Mouse (Mus musculus) gastrocnemius, postnatal 36 days (tissue): ENCODE measurements around the gene Myom1. TPM values are rescaled to one million over a fixed set of nuclear protein-coding genes. Genes with fewer than 3 reads are reported as not detected.

Source experiments
- DNase-seq, 2 experiments: peaks; one replicate each; pipeline ENCODE4 v3.0.0; 2022
- intact Hi-C: fragments of 180-260 bp; cut with DNase I; formaldehyde crosslinking; loops from one replicate; pipeline ENCODE4 v1.15.1; 2025
- total RNA-seq, 2 experiments: library from RNA; stranded (reverse); gene quantifications; 2 replicates each; pipeline ENCODE4 v1.2.3; 2021

The Myom1 gene
- total RNA-seq, 2 experiments from 2014 or later, result 1,200 to 1,249 TPM

GRCm38 (mm10) chr17:71089781-71090480 lies 87.5 kb downstream of the Myom1 start:
- intact Hi-C loops, result no loop called here
- DNase-seq, result no peak

- intact Hi-C loops, result no loop called here
Observed at GRCm38 (mm10) chr17:71091024-71091423, 88.6 kb downstream of the Myom1 start.

GRCm38 (mm10) chr17:71092341-71092740 lies 89.9 kb downstream of the Myom1 start:
- no peak for DNase-seq
- intact Hi-C loops, result no loop called here

More at GRCm38 (mm10) chr17:71091024-71091423, 88.6 kb downstream of the Myom1 start:
- DNase-seq, result no peak

GRCm38 (mm10) chr17:71093793-71094192 lies 91.4 kb downstream of the Myom1 start:
- intact Hi-C loops, result no loop called here
- DNase-seq, result no peak

DNA sequence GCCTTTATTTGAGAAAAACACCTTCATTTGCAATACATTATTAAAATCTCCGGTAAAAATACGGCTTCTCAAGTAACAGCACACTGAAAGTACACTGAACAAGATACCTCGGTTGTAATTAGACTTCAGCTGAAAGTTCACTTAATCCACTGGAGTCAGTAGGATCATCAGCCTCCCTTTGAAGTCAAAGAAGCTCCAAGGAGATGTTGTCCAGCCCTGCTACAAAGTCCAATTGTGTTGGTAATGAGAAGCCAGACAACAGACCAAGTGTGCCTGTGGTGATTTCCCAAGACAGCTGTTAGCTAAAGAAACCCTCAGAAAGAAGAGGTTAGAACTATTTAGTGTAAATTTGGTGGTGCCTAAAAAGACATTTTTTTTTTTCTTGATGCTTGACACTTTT lies 92.0 kb downstream of the Myom1 start:
- intact Hi-C loops, result no loop called here
- DNase-seq, result no peak

- no peak for DNase-seq
- intact Hi-C loops, result no loop called here
Observed at GRCm38 (mm10) chr17:71096557-71097208, 94.2 kb downstream of the Myom1 start.

DNA sequence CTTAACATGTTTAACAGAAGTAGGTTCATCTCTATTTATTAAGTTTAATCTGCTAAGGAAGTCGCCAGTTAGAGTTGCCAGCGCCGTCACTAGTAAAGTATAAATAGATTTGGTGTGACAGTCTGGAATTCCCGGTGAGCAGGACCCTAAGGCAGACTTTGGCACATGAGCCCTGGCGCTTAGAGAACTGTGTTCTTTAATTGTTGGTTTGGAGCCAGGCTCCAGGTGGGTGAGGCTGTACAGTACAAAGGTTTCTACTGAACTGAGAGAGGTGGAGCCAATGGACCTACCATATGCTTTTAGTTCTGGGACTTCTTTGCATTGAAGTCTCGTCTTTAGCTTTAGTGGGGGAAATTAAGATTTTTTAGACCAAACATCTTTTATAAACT lies 94.8 kb downstream of the Myom1 start:
- intact Hi-C loops, result no loop called here
- no peak for DNase-seq

GRCm38 (mm10) chr17:71098606-71099005 lies 96.2 kb downstream of the Myom1 start:
- DNase-seq, result no peak
- intact Hi-C loops, result no loop called here

- intact Hi-C loops, result no loop called here
- DNase-seq, result no peak
Observed at GRCm38 (mm10) chr17:71102571-71103551, 100.4 kb downstream of the Myom1 start.

DNA sequence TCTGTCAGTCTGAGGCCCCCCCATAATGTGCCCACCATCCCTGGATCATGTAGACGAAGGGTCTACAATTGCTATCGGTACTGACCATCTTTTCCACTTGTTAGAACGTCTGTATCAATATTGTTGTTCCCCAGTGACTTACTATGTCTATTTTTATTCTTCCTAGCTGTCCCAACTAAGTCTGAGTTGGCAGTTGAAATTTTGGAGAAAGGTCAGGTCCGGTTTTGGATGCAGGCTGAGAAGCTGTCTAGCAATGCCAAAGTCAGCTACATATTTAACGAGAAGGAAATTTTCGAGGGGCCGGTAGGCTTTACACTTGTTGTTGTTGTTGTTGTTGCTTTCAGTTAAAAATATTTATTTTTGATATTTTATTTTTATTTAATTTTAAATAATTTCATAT lies 102.9 kb downstream of the Myom1 start:
- intact Hi-C loops, result no loop called here
- no peak for DNase-seq

DNA sequence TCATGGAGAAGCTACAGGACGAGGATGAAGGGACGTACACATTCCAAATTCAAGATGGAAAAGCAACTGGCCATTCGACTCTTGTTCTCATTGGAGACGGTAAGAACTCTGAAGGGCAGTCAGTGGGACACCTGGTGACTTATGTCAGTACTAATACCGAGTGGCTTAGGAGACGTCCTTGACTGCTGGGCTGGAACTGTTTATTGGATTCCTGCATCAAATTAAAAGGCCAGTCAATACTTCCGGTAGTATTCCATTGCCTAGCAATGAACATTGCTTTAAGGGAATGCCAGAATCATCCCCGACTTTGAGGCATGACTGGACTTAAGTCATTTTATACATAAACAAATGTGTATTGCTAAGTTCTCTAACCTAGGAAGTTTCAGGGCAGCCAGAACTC lies 103.8 kb downstream of the Myom1 start:
- intact Hi-C loops, result no loop called here
- DNase-seq, result no peak

DNA sequence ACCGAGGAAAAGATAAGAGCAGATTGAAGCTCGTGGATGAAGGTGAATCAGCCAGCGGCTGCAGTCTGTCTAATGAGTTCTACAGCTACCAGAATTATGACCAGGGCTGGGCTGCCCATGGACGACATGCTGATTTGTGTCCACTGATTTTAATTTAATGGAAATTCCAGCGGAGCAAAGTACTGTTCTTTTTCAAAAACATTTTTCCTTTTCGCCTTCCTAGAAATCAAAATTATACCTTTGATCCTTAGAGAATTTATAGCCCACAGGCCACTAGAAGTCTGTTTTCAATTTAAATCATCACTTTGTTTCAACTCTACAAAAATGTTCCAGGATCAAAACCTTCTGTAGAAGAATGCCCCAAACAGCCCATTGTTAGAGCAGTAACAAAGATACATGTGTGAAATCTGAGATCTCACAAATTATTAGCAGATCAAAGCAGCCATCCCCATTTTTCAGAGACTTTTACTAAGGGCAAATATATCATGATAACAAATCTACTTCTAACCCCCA lies 108.4 kb downstream of the Myom1 start:
- no peak for DNase-seq
- intact Hi-C loops, result no loop called here

DNA sequence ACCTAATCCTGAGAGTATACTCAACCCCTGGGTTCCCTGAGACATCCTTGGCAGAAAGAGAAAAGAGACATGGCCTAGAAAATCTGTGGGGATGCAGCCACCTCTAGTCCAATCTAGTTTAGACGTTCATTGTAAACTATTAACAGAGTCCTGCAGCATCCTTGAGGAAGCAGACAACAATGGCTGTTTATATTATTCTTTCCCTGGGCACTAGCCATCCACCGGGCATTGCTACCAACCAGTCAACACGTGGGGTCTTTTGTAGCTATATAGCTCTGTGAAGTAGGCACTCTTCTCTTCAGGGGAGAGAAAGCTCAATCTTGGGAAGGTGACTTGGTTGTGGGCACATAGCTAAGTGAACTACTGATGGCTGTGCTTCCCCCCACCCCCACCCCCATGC lies 110.3 kb downstream of the Myom1 start:
- intact Hi-C loops, result no loop called here
- DNase-seq, result no peak

DNA sequence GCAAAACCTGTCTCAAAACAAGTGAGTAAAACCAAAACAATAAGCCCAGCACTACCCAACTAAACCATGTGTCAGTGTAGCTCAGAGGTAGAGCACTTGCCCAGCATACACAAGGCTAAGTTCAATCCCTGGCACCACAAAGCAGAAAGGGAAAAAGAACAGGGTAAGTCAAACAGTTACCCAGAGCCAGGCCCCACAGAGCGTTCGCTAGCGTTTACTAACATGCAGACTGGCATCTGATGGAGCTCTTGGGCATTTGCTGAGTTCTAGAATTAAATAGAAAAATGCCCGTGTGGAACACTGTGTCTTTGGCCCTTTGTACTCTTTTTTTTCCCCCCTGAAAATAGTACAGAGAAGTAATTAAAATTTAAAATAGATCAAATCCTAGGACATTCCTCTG lies 111.8 kb downstream of the Myom1 start:
- no peak for DNase-seq

GRCm38 (mm10) chr17:71117956-71118355 lies 115.5 kb downstream of the Myom1 start:
- DNase-seq, result no peak
- intact Hi-C loops, result no loop called here

More for the DNA sequence above, 111.8 kb downstream of the Myom1 start:
- intact Hi-C loops, result no loop called here

GRCm38 (mm10) chr17:71118607-71119006 lies 116.2 kb downstream of the Myom1 start:
- no peak for DNase-seq
- intact Hi-C loops, result no loop called here

DNA sequence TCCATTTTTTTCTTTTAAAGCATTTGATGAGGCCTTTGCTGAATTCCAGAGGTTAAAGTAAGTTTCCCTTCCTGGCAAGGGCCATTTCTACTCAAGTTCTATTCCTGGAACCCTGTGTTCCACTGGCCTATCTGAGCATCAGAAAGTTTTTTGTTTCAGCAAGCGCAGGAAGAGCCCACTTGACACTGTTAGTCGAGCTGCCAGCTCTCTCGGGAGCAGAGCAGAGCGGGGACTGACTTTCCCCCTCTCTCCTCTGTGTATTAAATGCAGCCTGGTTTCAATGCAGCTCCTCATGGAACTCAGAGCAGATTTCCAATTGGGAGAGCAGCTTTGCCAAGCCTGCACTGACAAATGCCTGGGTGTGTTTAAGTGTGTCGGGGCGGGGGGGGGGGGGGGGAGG lies 118.2 kb downstream of the Myom1 start:
- no peak for DNase-seq
- intact Hi-C loops, result no loop called here

GRCm38 (mm10) chr17:71124061-71124670 lies 121.7 kb downstream of the Myom1 start:
- intact Hi-C loops, result no loop called here
- DNase-seq, result no peak

DNA sequence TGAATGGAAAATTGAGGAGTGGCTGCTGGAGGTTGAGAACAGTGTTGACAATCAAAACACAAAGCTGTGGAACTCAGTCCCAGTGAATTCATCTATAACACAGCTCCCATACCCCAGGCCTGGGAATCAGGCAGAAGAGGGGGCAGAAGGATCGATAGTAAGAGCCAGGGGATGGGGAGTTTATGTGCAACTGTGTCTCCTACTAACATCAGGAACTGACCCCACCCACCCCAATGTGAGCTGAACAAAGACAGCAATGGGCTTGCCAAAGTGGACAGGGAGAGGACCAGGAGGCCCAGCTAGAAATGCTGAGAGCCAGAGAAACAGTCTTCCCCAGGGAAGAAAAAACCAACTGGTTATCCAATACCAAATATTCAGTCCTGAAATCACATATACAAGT lies 122.2 kb downstream of the Myom1 start:
- intact Hi-C loops, result no loop called here
- DNase-seq, result no peak

DNA sequence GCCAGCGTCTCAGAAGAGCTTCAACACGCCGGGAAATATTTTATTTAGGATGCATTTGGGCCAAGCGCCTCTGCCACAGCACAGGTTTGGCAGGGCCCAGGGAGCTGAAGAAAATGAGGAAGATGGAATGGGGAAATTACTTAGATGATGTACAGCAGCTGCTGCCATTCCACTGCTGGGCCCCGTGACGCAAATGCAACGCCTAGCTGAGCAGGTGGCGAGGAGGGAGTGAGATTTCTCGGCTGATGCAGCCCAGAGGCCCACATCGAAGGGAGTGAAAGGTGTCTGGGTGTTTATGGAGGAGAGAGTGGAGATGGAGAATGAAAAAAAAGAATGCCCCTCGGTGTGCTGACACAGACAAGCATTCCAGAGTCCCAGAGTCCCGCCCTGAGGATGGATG lies 123.1 kb downstream of the Myom1 start:
- intact Hi-C loops, result no loop called here
- DNase-seq, result no peak

GRCm38 (mm10) chr17:71126001-71126400 lies 123.6 kb downstream of the Myom1 start:
- no peak for DNase-seq
- intact Hi-C loops, result no loop called here
